Mouse (Mus musculus) heart, postnatal 0 days (tissue): ENCODE results near the gene Sbno2.

Experiments used
- CTCF ChIP-seq: IDR thresholded peaks from 2 replicates; pipeline ENCODE4 v1.5.1; 2016; ENCODE audit warnings: antibody characterized with exemption, control low read depth, low read depth
- EP300 ChIP-seq: IDR thresholded peaks from 2 replicates; pipeline ENCODE4 v1.6.1; 2016; ENCODE audit warnings: antibody characterized with exemption, low read depth

DNA sequence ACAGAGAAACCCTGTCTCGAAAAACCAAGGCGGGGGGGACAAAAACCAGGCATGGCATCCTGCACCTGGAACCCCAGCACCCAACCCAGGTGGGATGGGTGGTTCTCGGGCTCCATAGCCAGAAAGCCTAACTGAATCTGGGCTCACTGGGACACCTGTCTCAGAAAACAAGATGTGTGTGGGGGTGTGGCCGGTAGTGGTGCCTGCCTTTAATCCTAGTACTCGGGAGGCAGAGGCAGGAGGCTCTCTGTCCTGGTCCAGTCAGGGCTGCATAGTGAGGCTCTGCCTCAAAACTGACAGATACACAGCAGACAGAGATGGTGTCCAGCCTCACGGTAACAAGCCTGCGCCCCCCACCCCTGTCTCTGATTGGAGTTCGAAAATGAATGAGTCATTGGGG, 82.6 kb downstream of the Sbno2 start:
- no peak for TF ChIP-seq CTCF
- no peak for TF ChIP-seq EP300
